Mouse (Mus musculus) stomach, postnatal 0 days (tissue): Measurements from ENCODE around the gene Tmub1.

Experiments used
- CTCF ChIP-seq: IDR thresholded peaks from 2 replicates; pipeline ENCODE4 v1.5.1; 2016; ENCODE audit warnings: antibody characterized with exemption, low read depth, mild to moderate bottlenecking, moderate library complexity
- EP300 ChIP-seq: optimal IDR thresholded peaks from 2 replicates; pipeline ENCODE3; 2016; ENCODE audit warnings: antibody characterized with exemption

DNA sequence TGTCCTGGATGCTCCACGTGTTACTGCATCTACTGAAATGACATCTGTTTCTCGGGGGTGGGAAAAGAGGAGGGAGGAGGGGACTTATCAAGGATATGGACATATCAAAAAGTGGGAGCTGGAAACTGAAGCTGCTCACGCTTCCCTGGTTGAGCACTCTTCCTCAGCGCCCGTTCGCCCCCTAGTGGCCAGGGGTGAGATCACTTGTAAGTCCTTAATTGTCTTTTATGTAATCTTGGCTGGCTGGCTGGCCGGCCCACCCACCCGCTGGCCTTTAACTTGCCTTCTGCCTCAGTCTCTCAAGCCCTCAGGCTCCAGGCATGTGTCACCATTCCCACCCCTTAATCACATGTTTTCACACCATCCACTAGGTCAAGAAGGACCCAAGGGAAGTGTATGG lies 38.4 kb upstream of the Tmub1 start:
- TF ChIP-seq EP300 (no peak), CTCF (peak; percentile 91)
